Mouse (Mus musculus) midbrain, embryonic 10.5 days (tissue): Measurements from ENCODE around the gene Nfkb2. TPM values are rescaled to one million over a fixed set of nuclear protein-coding genes. Genes with fewer than 3 reads are reported as not detected.
A peak's percentile ranks its signal among the peaks of the same experiment; 100 is the strongest.

ENCODE experiments used
- DNase-seq: peaks from one replicate; pipeline ENCODE4 v3.0.0-alpha.2; 2017; ENCODE audit warnings: low spot score
- H3K27ac ChIP-seq: fragments of 300-500 bp; sonication (generic); replicated peaks from 2 replicates; pipeline ENCODE4 v1.5.1; 2016; ENCODE audit warnings: mild to moderate bottlenecking
- H3K27me3 ChIP-seq: fragments of 300-500 bp; sonication (generic); 2 replicates; pipeline ENCODE4 v1.6.1; 2016; ENCODE audit warnings: low read depth, mild to moderate bottlenecking; ENCODE audit not compliant: poor library complexity, severe bottlenecking
- H3K36me3 ChIP-seq: fragments of 300-500 bp; sonication (generic); 2 replicates; pipeline ENCODE4 v1.6.1; 2016; ENCODE audit warnings: mild to moderate bottlenecking, moderate library complexity
- H3K4me1 ChIP-seq: fragments of 300-500 bp; sonication (generic); 2 replicates; pipeline ENCODE4 v1.6.1; 2016
- H3K4me3 ChIP-seq: fragments of 300-500 bp; sonication (generic); 2 replicates; pipeline ENCODE4 v1.5.1; 2016; ENCODE audit warnings: mild to moderate bottlenecking, moderate library complexity
- H3K9me3 ChIP-seq: fragments of 300-500 bp; sonication (generic); replicated peaks from 2 replicates; pipeline ENCODE4 v1.6.1; 2016; ENCODE audit warnings: mild to moderate bottlenecking
- WGBS: fragments of 180-500 bp; shearing (Covaris S2); methylation state at CpG from one replicate; pipeline ENCODE4 v1.1.7; 2016; 5-methylcytosine and 5-hydroxymethylcytosine counted together
- polyA plus RNA-seq: library from polyadenylated mRNA; unstranded; fragments of >200 nt; fragmentation: Nextera tagmentation; extraction: Ambion mirVana; gene quantifications from 2 replicates; pipeline ENCODE4 v1.2.1, GENCODE M21; 2016

The Nfkb2 gene
- 5.2 and 5.6 TPM in 2 replicates for polyA plus RNA-seq

- Histone ChIP-seq H3K9me3 (no peaks in the 10 kb centered on the region), H3K4me3 (peak within 1 kb of the TSS; percentile 77), H3K4me1 (peaks cover 40% of the 10 kb centered on the region), H3K27ac (peak within 1 kb of the TSS; percentile 79), H3K27me3 (peaks cover 36% of the 10 kb centered on the region), H3K36me3 (no peaks in the 10 kb centered on the region)
- under 1% methylated on average over 39 of the region's 39 CpGs for WGBS
- peak; percentile 93 for DNase-seq
These were observed at the start of gene Nfkb2 for GRCm38 (mm10) chr19:46304216-46304841. TSS of gene Nfkb2 (plus strand) at chr19:46304320.

- WGBS = 94% methylated on average over 7 of the region's 7 CpGs
- Histone ChIP-seq H3K27ac (no peak overlapping the region), H3K9me3 (no peaks in the 10 kb centered on the region), H3K36me3 (peaks cover 100% of the 10 kb centered on the region), H3K27me3 (no peaks in the 10 kb centered on the region), H3K4me3 (no peak overlapping the region), H3K4me1 (no peaks in the 10 kb centered on the region)
- DNase-seq = no peak
These were observed 39.4 kb upstream of the Nfkb2 start for GRCm38 (mm10) chr19:46264762-46265161.

- no peak for DNase-seq
- Histone ChIP-seq H3K9me3 (no peaks in the 10 kb centered on the region), H3K27me3 (no peaks in the 10 kb centered on the region), H3K4me1 (no peaks in the 10 kb centered on the region), H3K36me3 (peaks cover 77% of the 10 kb centered on the region), H3K27ac (no peak overlapping the region), H3K4me3 (no peak overlapping the region)
These were observed 28.8 kb upstream of the Nfkb2 start for GRCm38 (mm10) chr19:46275307-46275706.

GRCm38 (mm10) chr19:46282081-46282849, 21.9 kb upstream of the Nfkb2 start:
- Histone ChIP-seq H3K27me3 (no peaks in the 10 kb centered on the region), H3K4me3 (no peak overlapping the region), H3K4me1 (no peaks in the 10 kb centered on the region), H3K27ac (no peak overlapping the region), H3K36me3 (peaks cover 90% of the 10 kb centered on the region), H3K9me3 (no peaks in the 10 kb centered on the region)
- DNase-seq = no peak
- 94% methylated on average over 11 of the region's 11 CpGs for WGBS

GRCm38 (mm10) chr19:46284686-46285085, 19.4 kb upstream of the Nfkb2 start:
- Histone ChIP-seq H3K27me3 (no peaks in the 10 kb centered on the region), H3K27ac (no peak overlapping the region), H3K36me3 (peaks cover 79% of the 10 kb centered on the region), H3K9me3 (no peaks in the 10 kb centered on the region), H3K4me1 (no peaks in the 10 kb centered on the region), H3K4me3 (no peak overlapping the region)
- no peak for DNase-seq
- WGBS = 92% methylated on average over 4 of the region's 4 CpGs

GRCm38 (mm10) chr19:46285631-46286030, 18.5 kb upstream of the Nfkb2 start:
- Histone ChIP-seq H3K36me3 (peaks cover 70% of the 10 kb centered on the region), H3K27me3 (no peaks in the 10 kb centered on the region), H3K9me3 (no peaks in the 10 kb centered on the region), H3K27ac (no peak overlapping the region), H3K4me1 (no peaks in the 10 kb centered on the region), H3K4me3 (no peak overlapping the region)
- WGBS = 92% methylated on average over 7 of the region's 7 CpGs
- no peak for DNase-seq

- H3K27me3 ChIP-seq = no peaks in the 10 kb centered on the region
- no peak overlapping the region for H3K4me3 ChIP-seq
- DNase-seq = no peak
- H3K36me3 ChIP-seq = peaks cover 66% of the 10 kb centered on the region
- no peak overlapping the region for H3K27ac ChIP-seq
- H3K4me1 ChIP-seq = no peaks in the 10 kb centered on the region
- no peaks in the 10 kb centered on the region for H3K9me3 ChIP-seq
- WGBS = 92% methylated on average over 6 of the region's 6 CpGs
These were observed 18.1 kb upstream of the Nfkb2 start for GRCm38 (mm10) chr19:46286047-46286446.

GRCm38 (mm10) chr19:46286926-46287325, 17.2 kb upstream of the Nfkb2 start:
- Histone ChIP-seq H3K27me3 (no peaks in the 10 kb centered on the region), H3K9me3 (no peaks in the 10 kb centered on the region), H3K27ac (no peak overlapping the region), H3K4me3 (no peak overlapping the region), H3K4me1 (no peaks in the 10 kb centered on the region), H3K36me3 (peaks cover 57% of the 10 kb centered on the region)
- WGBS = 97% methylated on average over 3 of the region's 3 CpGs
- no peak for DNase-seq

GRCm38 (mm10) chr19:46287566-46287965, 16.6 kb upstream of the Nfkb2 start:
- Histone ChIP-seq H3K9me3 (no peaks in the 10 kb centered on the region), H3K4me1 (no peaks in the 10 kb centered on the region), H3K27ac (no peak overlapping the region), H3K4me3 (no peak overlapping the region), H3K27me3 (no peaks in the 10 kb centered on the region), H3K36me3 (peaks cover 50% of the 10 kb centered on the region)
- no peak for DNase-seq
- WGBS = 85% methylated on average over 3 of the region's 3 CpGs

- Histone ChIP-seq H3K36me3 (peaks cover 20% of the 10 kb centered on the region), H3K4me1 (no peaks in the 10 kb centered on the region), H3K27ac (no peak overlapping the region), H3K9me3 (no peaks in the 10 kb centered on the region), H3K4me3 (no peak overlapping the region), H3K27me3 (no peaks in the 10 kb centered on the region)
- WGBS = 72% methylated on average over 12 of the region's 12 CpGs
- DNase-seq = no peak
These were observed 13.5 kb upstream of the Nfkb2 start for GRCm38 (mm10) chr19:46290535-46291105.

GRCm38 (mm10) chr19:46296938-46297337, 7.2 kb upstream of the Nfkb2 start:
- H3K36me3 ChIP-seq = no peaks in the 10 kb centered on the region
- H3K9me3 ChIP-seq = no peaks in the 10 kb centered on the region
- 73% methylated on average over 4 of the region's 4 CpGs for WGBS
- H3K27ac ChIP-seq = no peak overlapping the region
- no peaks in the 10 kb centered on the region for H3K4me1 ChIP-seq
- no peak for DNase-seq
- no peaks in the 10 kb centered on the region for H3K27me3 ChIP-seq
- no peak overlapping the region for H3K4me3 ChIP-seq

- Histone ChIP-seq H3K4me3 (no peak overlapping the region), H3K27ac (no peak overlapping the region), H3K36me3 (no peaks in the 10 kb centered on the region), H3K9me3 (no peaks in the 10 kb centered on the region), H3K4me1 (peaks cover 20% of the 10 kb centered on the region), H3K27me3 (no peaks in the 10 kb centered on the region)
- 38% methylated on average over 8 of the region's 8 CpGs for WGBS
- DNase-seq = no peak
These were observed 3.6 kb upstream of the Nfkb2 start for GRCm38 (mm10) chr19:46300294-46301045.
